Mouse (Mus musculus) lung, postnatal 0 days (tissue): ENCODE measurements around the gene Zfp503.

Experiments
- CTCF ChIP-seq: IDR thresholded peaks from 2 replicates; pipeline ENCODE4 v1.5.1; 2016; ENCODE audit warnings: antibody characterized with exemption, mild to moderate bottlenecking
- EP300 ChIP-seq: IDR thresholded peaks from 2 replicates; pipeline ENCODE4 v1.6.1; 2016; ENCODE audit warnings: antibody characterized with exemption, mild to moderate bottlenecking, control low read depth

- TF ChIP-seq CTCF (no peak), EP300 (no peak)
These were observed 6.0 kb downstream of the Zfp503 start for GRCm38 (mm10) chr14:21983311-21983949.
